Mouse (Mus musculus): ENCODE measurements around the gene Adamts17.

GRCm38 (mm10) chr7:66798826-66799225, 40.7 kb upstream of the Adamts17 start:
- TF ChIP-seq CTCF (IDR thresholded peaks at IDR 0.05; ENCODE audit: control insufficient read depth, insufficient read depth, low read length) (no peak), POLR2A (IDR thresholded peaks at IDR 0.05; ENCODE audit: borderline replicate concordance, control insufficient read depth, low read depth, low read length) (no peak)

Measured in bone marrow, adult 2 months (tissue).